Mouse (Mus musculus) midbrain, embryonic 12.5 days (tissue): ENCODE measurements at regions not wholly inside any gene's neighbourhood (a gene's known extent, or its start where the extent isn't known, plus 50 kb on each side); places are given as distances from the start of the nearest gene placed in this dataset.
"Not testable (repeated sequence)": the region's sequence is repeated elsewhere in the genome, so short reads cannot be mapped to it uniquely, and the experiment has no call there.

Experiments
- ATAC-seq: fragments of 200-750 bp; cut with Nextera tagmentation; 2 replicates; pipeline ENCODE4 v1.8.0; 2017; ENCODE audit warnings: low read depth, moderate TSS enrichment, moderate library complexity; ENCODE audit not compliant: low FRiP score
- H3K27ac ChIP-seq: fragments of 300-500 bp; sonication (generic); replicated peaks from 2 replicates; pipeline ENCODE4 v1.5.1; 2016; ENCODE audit warnings: mild to moderate bottlenecking
- H3K27me3 ChIP-seq: fragments of 300-500 bp; sonication (generic); 2 replicates; pipeline ENCODE4 v1.6.1; 2016; ENCODE audit warnings: mild to moderate bottlenecking
- H3K36me3 ChIP-seq: fragments of 300-500 bp; sonication (generic); 2 replicates; pipeline ENCODE4 v1.6.1; 2016
- H3K4me1 ChIP-seq: fragments of 300-500 bp; sonication (generic); 2 replicates; pipeline ENCODE4 v1.6.1; 2016
- H3K4me2 ChIP-seq: fragments of 300-500 bp; sonication (generic); replicated peaks from 2 replicates; pipeline ENCODE4 v1.6.1; 2016; ENCODE audit warnings: mild to moderate bottlenecking, moderate library complexity
- H3K4me3 ChIP-seq: fragments of 300-500 bp; sonication (generic); 2 replicates; pipeline ENCODE4 v1.5.1; 2016; ENCODE audit warnings: mild to moderate bottlenecking
- H3K9ac ChIP-seq: fragments of 300-500 bp; sonication (generic); replicated peaks from 2 replicates; pipeline ENCODE4 v1.6.1; 2016; ENCODE audit warnings: mild to moderate bottlenecking, moderate library complexity
- H3K9me3 ChIP-seq: fragments of 300-500 bp; sonication (generic); 2 replicates; pipeline ENCODE4 v1.6.1; 2016; ENCODE audit warnings: mild to moderate bottlenecking
- WGBS: fragments of 180-500 bp; shearing (Covaris S2); methylation state at CpG from one replicate; pipeline ENCODE4 v1.1.7; 2016; 5-methylcytosine and 5-hydroxymethylcytosine counted together

DNA sequence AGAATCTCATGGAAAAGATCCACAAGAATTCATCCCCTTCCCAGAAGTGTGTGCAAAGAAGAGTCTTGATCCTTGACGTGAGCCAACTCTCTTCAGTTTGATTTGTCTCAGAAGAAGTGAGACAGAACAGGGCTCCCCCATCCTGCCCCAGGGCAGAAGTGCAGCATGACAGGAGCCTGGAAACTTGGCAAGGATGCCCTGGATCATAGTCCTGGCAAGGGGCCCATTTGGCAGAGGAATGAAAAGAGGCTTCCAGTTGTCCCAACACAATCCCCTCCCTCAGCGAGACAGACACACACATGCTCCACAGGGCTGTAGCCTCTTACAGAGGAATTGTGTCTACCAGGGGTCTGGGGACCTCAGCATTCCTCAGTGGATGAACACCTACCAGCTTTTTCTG, 102.7 kb downstream of the Ptpn20 start:
- H3K27ac ChIP-seq = no peak overlapping the region
- no peaks in the 10 kb centered on the region for H3K36me3 ChIP-seq
- no peak for ATAC-seq
- H3K4me3 ChIP-seq = no peak overlapping the region
- H3K4me1 ChIP-seq = 0 out of 2 replicates have a peak, but pooled peaks cover 5% of the 10 kb centered on the region
- WGBS = 85% methylated on average over 2 of the region's 2 CpGs
- no peaks in the 10 kb centered on the region for H3K9me3 ChIP-seq
- H3K27me3 ChIP-seq = no peaks in the 10 kb centered on the region
- H3K4me2 ChIP-seq = no peak overlapping the region
- no peak overlapping the region for H3K9ac ChIP-seq

DNA sequence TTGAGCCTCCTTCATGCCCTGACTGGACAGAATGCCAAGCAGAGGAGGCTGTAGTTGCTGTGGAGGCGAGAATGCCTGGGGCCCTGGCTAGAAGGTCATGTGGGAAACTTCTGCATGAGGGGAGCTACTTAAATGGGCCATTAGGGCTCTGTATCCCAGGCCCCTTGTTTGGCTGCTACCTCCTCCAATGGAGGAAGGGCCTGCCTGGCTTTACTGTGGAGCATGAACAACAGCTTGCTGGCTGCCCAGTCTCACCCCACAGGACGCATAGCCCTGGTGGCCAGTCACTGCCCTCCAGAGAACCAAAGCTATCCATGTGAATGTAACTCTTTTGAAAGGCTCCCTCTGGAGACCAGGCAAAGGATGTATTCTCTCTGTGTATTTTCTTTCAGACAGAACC, 105.2 kb downstream of the Ptpn20 start:
- Histone ChIP-seq H3K27ac (no peak overlapping the region), H3K4me1 (no peaks in the 10 kb centered on the region), H3K4me3 (no peak overlapping the region), H3K36me3 (no peaks in the 10 kb centered on the region), H3K9me3 (no peaks in the 10 kb centered on the region), H3K4me2 (no peak overlapping the region), H3K27me3 (no peaks in the 10 kb centered on the region), H3K9ac (no peak overlapping the region)
- no peak for ATAC-seq
- 51% methylated on average over 2 of the region's 2 CpGs for WGBS

DNA sequence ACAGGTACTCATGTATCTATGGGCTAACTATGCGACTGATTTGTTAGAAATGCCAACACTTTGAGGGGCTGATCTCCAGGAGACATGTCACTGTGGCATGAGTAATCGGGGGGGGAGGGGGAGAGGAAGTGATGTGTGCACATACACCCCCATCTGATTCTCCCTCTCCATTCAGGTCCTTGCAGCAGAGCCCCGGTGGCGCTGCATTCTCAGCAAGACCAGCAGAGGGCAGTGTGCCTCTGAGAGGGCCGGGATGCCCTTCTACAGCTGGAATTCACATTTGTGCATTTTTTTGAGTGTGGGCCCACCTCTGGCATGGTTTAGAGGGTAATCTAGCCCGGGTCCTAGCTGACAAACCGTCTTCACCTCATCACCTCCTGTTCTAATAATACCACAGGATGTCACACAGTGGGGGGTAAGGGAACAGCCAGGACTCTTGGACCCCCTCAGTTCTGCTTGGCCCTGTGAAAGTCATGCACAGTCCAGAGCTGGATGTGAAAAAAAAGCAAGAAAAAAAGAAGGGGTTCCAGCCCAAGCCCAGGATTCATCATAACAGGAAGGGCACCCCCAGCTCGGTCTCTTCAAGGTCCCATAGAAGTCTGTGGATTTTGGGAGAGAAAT, 106.5 kb downstream of the Ptpn20 start:
- Histone ChIP-seq H3K9me3 (no peaks in the 10 kb centered on the region), H3K4me2 (no peak overlapping the region), H3K4me1 (no peaks in the 10 kb centered on the region), H3K9ac (no peak overlapping the region), H3K27ac (no peak overlapping the region), H3K36me3 (no peaks in the 10 kb centered on the region), H3K27me3 (no peaks in the 10 kb centered on the region), H3K4me3 (no peak overlapping the region)
- WGBS = 19% methylated on average over 8 of the region's 8 CpGs
- peak; percentile 65 for ATAC-seq

- H3K9me3 ChIP-seq = no peaks in the 10 kb centered on the region
- no peaks in the 10 kb centered on the region for H3K4me1 ChIP-seq
- no peak for ATAC-seq
- H3K27ac ChIP-seq = no peak overlapping the region
- no peak overlapping the region for H3K9ac ChIP-seq
- no peak overlapping the region for H3K4me2 ChIP-seq
- WGBS = 73% methylated on average over 3 of the region's 3 CpGs
- no peak overlapping the region for H3K4me3 ChIP-seq
- no peaks in the 10 kb centered on the region for H3K27me3 ChIP-seq
- no peaks in the 10 kb centered on the region for H3K36me3 ChIP-seq
Measured at GRCm38 (mm10) chr14:33696817-33697216, 107.8 kb downstream of the Ptpn20 start.

- no peak overlapping the region for H3K4me2 ChIP-seq
- H3K4me3 ChIP-seq = no peak overlapping the region
- H3K36me3 ChIP-seq = no peaks in the 10 kb centered on the region
- H3K9ac ChIP-seq = no peak overlapping the region
- H3K27ac ChIP-seq = no peak overlapping the region
- H3K4me1 ChIP-seq = no peaks in the 10 kb centered on the region
- 88% methylated on average over 13 of the region's 13 CpGs for WGBS
- no peaks in the 10 kb centered on the region for H3K27me3 ChIP-seq
- H3K9me3 ChIP-seq = no peaks in the 10 kb centered on the region
- no peak for ATAC-seq
Measured at GRCm38 (mm10) chr14:33699777-33700438, 110.9 kb downstream of the Ptpn20 start.

DNA sequence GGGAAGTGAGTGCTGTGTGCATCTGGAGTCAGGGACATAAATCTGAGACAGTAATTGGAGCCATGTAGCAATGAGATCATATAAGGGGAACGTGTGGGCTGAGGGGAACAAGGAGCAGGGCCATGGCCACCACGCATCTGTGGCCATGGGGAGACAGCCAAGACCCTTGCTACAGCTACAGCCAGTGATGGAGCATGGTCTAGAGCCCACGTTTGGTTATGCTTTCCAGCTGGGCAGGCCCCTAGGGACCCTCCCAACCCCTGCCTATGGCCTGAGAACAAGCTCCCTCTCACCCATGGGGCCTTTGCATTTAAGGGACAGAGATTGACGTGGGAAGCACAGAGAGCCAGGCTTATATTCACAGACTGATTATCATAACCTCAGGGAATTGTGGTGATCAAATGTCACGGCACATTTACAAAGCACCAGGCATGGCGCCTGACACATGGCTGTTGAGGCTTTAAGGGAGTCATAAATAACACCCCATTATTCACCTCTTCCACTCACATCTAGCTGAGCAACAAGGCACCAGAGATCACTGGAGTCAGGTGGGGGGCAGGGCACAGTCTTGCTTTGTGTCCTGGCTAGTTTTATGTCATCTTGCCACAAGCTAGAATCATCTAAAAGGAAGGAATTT, 118.8 kb downstream of the Ptpn20 start:
- no peak overlapping the region for H3K4me3 ChIP-seq
- no peaks in the 10 kb centered on the region for H3K9me3 ChIP-seq
- no peak overlapping the region for H3K27ac ChIP-seq
- H3K27me3 ChIP-seq = no peaks in the 10 kb centered on the region
- ATAC-seq = 0 out of 2 replicates have a peak, but pooled peaks have one; percentile 38
- peaks cover 5% of the 10 kb centered on the region; the same call in 1 of the 2 replicates for H3K4me1 ChIP-seq
- no peak overlapping the region for H3K4me2 ChIP-seq
- WGBS = 63% methylated on average over 6 of the region's 6 CpGs
- no peak overlapping the region for H3K9ac ChIP-seq
- H3K36me3 ChIP-seq = no peaks in the 10 kb centered on the region

- ATAC-seq = no peak
- Histone ChIP-seq H3K9me3 (no peaks in the 10 kb centered on the region), H3K4me3 (no peak overlapping the region), H3K27ac (no peak overlapping the region), H3K36me3 (no peaks in the 10 kb centered on the region), H3K4me1 (peaks cover 5% of the 10 kb centered on the region; the same call in 1 of the 2 replicates), H3K27me3 (no peaks in the 10 kb centered on the region), H3K9ac (no peak overlapping the region), H3K4me2 (no peak overlapping the region)
- WGBS = 85% methylated on average over 4 of the region's 4 CpGs
Measured at GRCm38 (mm10) chr14:33708298-33708665, 119.3 kb downstream of the Ptpn20 start.

GRCm38 (mm10) chr14:33712458-33712857, 123.5 kb downstream of the Ptpn20 start:
- Histone ChIP-seq H3K4me1 (peaks cover 5% of the 10 kb centered on the region; the same call in 1 of the 2 replicates), H3K36me3 (no peaks in the 10 kb centered on the region), H3K4me2 (no peak overlapping the region), H3K9ac (no peak overlapping the region), H3K27ac (no peak overlapping the region), H3K27me3 (no peaks in the 10 kb centered on the region), H3K9me3 (no peaks in the 10 kb centered on the region), H3K4me3 (no peak overlapping the region)
- 88% methylated on average over 1 of the region's 1 CpGs for WGBS
- ATAC-seq = no peak

- no peaks in the 10 kb centered on the region for H3K36me3 ChIP-seq
- ATAC-seq = no peak
- no peak overlapping the region for H3K4me3 ChIP-seq
- no peak overlapping the region for H3K4me2 ChIP-seq
- H3K27me3 ChIP-seq = no peaks in the 10 kb centered on the region
- H3K4me1 ChIP-seq = no peaks in the 10 kb centered on the region
- no peak overlapping the region for H3K27ac ChIP-seq
- H3K9me3 ChIP-seq = no peaks in the 10 kb centered on the region
- no peak overlapping the region for H3K9ac ChIP-seq
- WGBS = 86% methylated on average over 6 of the region's 6 CpGs
Measured at GRCm38 (mm10) chr14:33719651-33720050, 130.6 kb downstream of the Ptpn20 start.

- 89% methylated on average over 5 of the region's 5 CpGs for WGBS
- not testable (repeated sequence) for ATAC-seq
Measured at GRCm38 (mm10) chr14:33722379-33723145, 133.6 kb downstream of the Ptpn20 start.

DNA sequence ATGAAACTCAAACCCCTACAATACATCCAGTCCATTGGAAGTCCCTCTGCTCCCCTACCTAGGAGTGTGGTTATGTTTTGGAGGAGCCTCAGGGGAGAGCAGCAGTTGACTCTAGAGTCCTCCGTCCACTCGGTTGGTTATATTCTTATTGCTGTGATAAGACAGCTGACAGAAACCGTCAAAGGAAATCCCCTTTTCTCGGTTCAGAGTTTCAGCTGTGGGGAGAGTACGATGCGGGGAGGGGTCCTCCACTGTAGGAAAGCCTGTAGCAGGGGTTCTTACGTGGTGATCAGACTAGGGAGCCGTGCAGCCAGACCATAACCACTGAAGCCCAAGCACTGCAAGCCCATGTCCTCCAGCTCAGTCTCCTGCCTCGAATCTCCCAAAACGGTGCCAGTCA, 137.5 kb downstream of the Ptpn20 start:
- H3K27ac ChIP-seq = no peak overlapping the region
- H3K9me3 ChIP-seq = no peaks in the 10 kb centered on the region
- peaks cover 9% of the 10 kb centered on the region; the same call in 1 of the 2 replicates for H3K4me1 ChIP-seq
- no peak overlapping the region for H3K4me3 ChIP-seq
- no peak overlapping the region for H3K9ac ChIP-seq
- H3K36me3 ChIP-seq = no peaks in the 10 kb centered on the region
- 92% methylated on average over 10 of the region's 10 CpGs for WGBS
- no peak overlapping the region for H3K4me2 ChIP-seq
- no peaks in the 10 kb centered on the region for H3K27me3 ChIP-seq
- no peak for ATAC-seq

More at GRCm38 (mm10) chr14:33722379-33723145, 133.6 kb downstream of the Ptpn20 start:
- not testable (repeated sequence) for H3K36me3 ChIP-seq, H3K9me3 ChIP-seq, H3K4me2 ChIP-seq, H3K27ac ChIP-seq, H3K9ac ChIP-seq, H3K27me3 ChIP-seq, H3K4me3 ChIP-seq, H3K4me1 ChIP-seq
